Mouse (Mus musculus) CD8-positive naive resting alpha-beta T cell, adult 2 months (primary cell): Measurements from ENCODE around the gene Apex1.
"Not testable (repeated sequence)": the region's sequence is repeated elsewhere in the genome, so short reads cannot be mapped to it uniquely, and the experiment has no call there.

ENCODE experiments used
- DNase-seq, 2 experiments: peaks; one replicate each; pipeline ENCODE4 v3.0.0; 2022; ENCODE audit warnings: low read depth in 2 of 2, low spot score in 2 of 2

Apex1 gene

DNA sequence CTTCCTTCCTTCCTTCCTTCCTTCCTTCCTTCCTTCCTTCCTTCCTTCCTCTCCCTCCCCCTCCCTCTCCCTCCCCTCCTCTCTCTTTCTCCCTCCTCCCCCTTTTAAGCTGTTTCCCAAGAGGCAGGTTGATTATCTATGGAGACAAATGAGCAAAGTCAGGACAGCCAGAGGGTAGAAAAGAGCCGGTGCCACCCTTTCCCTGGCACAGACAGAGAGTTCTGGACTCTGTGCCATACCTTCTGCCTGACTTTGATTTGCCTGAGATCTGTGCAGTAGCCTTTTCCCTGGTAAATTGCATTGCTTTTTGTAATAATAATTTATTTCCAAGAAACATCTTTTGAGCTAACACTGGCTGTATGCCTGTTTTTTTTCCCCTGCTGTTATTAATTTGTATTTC is 44.3 kb downstream of the Apex1 start:
- DNase-seq = no peak

DNA sequence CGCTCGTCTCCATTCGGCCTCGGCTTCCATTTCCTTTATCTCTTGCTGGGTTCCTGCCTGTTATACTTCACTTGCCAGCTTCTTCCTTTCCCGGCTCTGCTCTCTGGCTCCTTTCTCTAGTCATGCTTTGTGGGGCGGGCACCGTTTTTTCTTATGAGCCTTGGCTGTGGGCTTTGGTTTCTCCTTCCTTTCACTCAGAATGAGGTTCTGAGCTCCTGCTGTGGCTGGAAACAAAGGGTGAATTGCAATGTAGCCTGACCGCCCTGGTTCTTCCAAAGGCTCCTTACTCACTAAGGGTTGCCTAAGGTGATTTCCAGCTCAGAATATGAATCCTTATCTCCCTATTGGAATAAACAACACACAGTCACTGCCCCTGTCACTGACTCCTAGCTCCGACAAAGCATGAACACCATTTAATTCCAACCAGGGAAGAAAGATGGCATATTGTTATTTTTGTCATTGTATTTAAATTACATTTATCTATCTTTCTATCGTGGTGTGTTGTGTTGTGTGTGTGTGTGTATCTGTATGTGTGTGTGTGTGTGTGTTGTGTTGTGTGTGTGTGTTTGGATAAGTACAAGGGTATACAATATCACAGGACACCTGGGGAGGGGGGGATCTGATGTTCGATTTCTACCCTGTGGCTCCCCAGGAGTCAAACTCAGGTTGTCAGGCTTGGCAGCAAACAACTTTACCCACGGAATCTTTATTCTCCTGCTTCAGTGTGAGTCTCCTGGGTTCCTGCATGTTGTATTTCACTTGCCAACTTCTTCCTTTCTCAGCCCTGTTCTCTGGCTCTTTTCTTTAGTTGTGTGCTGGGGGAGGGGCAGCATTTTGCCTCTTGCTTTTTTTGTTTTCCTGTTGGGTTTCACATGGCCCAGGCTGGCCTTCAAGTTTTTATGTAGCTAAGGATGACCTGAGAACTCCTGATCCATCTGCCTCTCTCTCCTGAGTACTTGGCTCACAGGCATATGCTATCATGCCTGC is 45.1 kb downstream of the Apex1 start:
- DNase-seq = no peak

DNA sequence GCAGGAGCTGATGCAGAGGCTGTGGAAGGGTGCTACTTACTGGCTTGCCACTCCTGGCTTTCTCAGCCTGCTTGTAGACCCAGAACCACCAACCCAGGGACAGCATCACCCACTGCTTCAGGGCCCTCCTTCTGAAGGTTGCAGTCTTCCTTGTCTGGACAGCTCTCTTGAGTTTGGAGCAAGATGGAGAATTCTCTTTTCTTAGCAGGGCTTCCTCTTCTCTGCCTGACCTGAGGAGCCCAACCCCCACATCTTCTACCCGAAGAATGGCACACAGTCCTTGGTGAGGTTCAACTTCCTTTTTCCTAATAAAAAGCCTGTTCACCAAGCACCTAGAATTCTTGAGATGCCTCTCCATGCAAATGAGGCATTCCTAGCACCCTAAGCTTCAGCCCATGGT is 46.1 kb downstream of the Apex1 start:
- no peak for DNase-seq

DNA sequence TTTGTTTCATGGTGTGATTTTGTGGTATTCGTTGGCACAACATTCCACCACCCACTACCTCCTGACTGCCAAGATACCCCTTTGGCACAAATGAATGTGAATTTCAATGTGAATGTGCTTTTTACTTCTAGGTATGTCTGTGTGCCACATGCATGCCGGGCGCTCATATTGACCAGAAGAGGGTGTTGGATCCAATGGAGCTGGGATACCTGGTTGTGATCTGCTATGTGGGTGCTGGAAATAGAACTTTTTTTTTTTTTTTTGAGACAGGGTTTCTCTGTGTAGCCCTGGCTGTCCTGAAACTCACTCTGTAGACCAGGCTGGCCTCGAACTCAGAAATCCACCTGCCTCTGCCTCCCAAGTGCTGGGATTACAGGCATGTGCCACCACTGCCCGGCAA is 48.3 kb downstream of the Apex1 start:
- DNase-seq = not testable (repeated sequence)

DNA sequence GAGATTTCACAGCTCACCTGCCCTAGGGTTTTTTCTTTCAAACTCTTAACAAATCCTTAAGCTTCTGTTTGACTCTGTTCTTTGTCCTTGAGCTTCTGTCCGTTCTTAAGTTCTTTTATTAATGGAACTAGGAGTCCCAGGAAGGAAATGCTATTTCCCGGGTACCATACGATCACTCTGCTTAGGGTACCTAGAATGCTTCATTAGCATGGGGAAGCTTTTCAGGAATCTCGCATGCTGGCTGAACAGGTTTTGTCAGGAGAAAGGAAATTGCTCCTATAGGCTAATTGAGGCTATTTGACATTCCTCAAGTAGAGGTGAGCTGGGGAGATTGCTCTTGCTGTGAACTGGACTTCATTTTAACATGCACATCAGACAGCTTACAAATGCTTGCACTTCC is 48.9 kb downstream of the Apex1 start:
- DNase-seq = no peak

DNA sequence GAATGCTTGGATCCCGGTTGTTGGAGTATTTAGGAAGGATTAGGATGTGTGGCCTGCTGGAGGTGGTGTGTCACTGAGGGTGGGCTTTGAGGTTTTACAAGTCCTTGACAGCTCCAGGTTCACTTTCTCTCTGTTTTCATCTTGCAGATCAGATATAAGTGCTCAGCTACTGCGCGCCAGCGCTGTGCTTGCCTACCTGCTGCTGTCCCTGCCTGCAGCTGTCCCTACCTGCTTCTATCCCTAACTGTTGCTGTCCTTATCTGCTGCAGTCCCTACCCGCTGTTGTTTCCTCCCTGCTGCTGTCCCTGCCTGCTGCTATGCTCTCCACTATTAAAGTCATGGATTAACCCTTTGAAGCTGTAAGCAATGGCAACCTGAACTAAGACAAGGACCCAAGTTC is 50.2 kb downstream of the Apex1 start:
- no peak for DNase-seq

DNA sequence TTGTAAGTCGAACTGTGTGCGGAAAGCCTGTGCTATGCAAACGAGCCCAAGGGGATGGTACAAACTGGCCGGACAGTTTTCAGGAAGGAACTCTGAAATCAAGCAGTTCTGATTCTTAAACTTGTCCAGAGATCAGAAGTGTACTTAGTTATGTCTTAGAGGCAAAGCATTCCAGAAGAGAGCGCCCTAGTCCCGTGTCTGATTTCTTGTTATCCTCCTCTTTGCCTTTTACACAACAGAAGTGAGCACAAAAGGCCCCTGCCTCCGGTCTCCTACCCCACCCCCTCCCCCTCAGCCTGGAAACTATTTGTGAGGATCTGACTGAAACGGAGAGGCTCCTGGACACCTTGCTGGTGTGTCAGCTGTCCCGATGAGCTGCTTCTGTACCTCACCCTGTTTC is 51.9 kb downstream of the Apex1 start:
- DNase-seq = no peak
